Mouse (Mus musculus) embryo, embryonic 10 days (tissue): Measurements from ENCODE around the gene Gnpat.

Experiments
- DNase-seq: peaks from one replicate; pipeline ENCODE4 v3.0.0-alpha.2; 2015; ENCODE audit warnings: low spot score

Gnpat gene

GRCm38 (mm10) chr8:124845131-124845530 is 17.7 kb upstream of the Gnpat start:
- DNase-seq: no peak

- DNase-seq: no peak
Observed at GRCm38 (mm10) chr8:124845573-124845972, 17.3 kb upstream of the Gnpat start.

GRCm38 (mm10) chr8:124853511-124853910 is 9.3 kb upstream of the Gnpat start:
- no peak for DNase-seq

GRCm38 (mm10) chr8:124859466-124859865 is 3.4 kb upstream of the Gnpat start:
- DNase-seq: peak; percentile 34

GRCm38 (mm10) chr8:124860188-124860587 is 2.6 kb upstream of the Gnpat start:
- no peak for DNase-seq

- peak; percentile 66 for DNase-seq
Observed at GRCm38 (mm10) chr8:124863163-124863677, 387 bp downstream of the Gnpat start.

- DNase-seq: peak; percentile 39
Observed at GRCm38 (mm10) chr8:124863729-124864128, 896 bp downstream of the Gnpat start.

GRCm38 (mm10) chr8:124866669-124867068 is 3.8 kb downstream of the Gnpat start:
- no peak for DNase-seq

GRCm38 (mm10) chr8:124867126-124867525 is 4.3 kb downstream of the Gnpat start:
- no peak for DNase-seq

GRCm38 (mm10) chr8:124869708-124870107 is 6.9 kb downstream of the Gnpat start:
- DNase-seq: no peak

GRCm38 (mm10) chr8:124871474-124871873 is 8.6 kb downstream of the Gnpat start:
- DNase-seq: no peak

GRCm38 (mm10) chr8:124872081-124872480 is 9.2 kb downstream of the Gnpat start:
- no peak for DNase-seq

GRCm38 (mm10) chr8:124872690-124873089 is 9.9 kb downstream of the Gnpat start:
- DNase-seq: no peak

GRCm38 (mm10) chr8:124878141-124878540 is 15.3 kb downstream of the Gnpat start:
- no peak for DNase-seq

GRCm38 (mm10) chr8:124878946-124879526 is 16.2 kb downstream of the Gnpat start:
- no peak for DNase-seq

- DNase-seq: no peak
Observed at GRCm38 (mm10) chr8:124888385-124888784, 25.6 kb downstream of the Gnpat start.

- peak; percentile 21 for DNase-seq
Observed at GRCm38 (mm10) chr8:124892596-124892995, 29.8 kb downstream of the Gnpat start.

- DNase-seq: no peak
Observed at GRCm38 (mm10) chr8:124896010-124896631, 33.3 kb downstream of the Gnpat start.

- peak; percentile 85 for DNase-seq
Observed at GRCm38 (mm10) chr8:124896632-124897385, 34.0 kb downstream of the Gnpat start.

GRCm38 (mm10) chr8:124897386-124898250 is 34.8 kb downstream of the Gnpat start, which contains the start of the genes Exoc8 and Sprtn:
TSS of gene Exoc8 (minus strand) at chr8:124897705.
TSS of gene Sprtn (plus strand) at chr8:124897886.
- DNase-seq: peak; percentile 98

- DNase-seq: no peak
Observed at GRCm38 (mm10) chr8:124898251-124898905, 35.5 kb downstream of the Gnpat start.
